Mouse (Mus musculus) brain, embryonic 14.5 days (tissue): ENCODE data around the gene Imp3.

Experiments
- CTCF ChIP-seq: fragments of 200-500 bp; IDR thresholded peaks from 2 replicates; pipeline ENCODE4 v1.5.1; 2012; ENCODE audit warnings: inconsistent platforms, mild to moderate bottlenecking, moderate library complexity, borderline replicate concordance; ENCODE audit not compliant: insufficient read depth, insufficient read length; ENCODE audit errors: extremely low read depth
- POLR2A ChIP-seq: fragments of 200-500 bp; IDR thresholded peaks from 2 replicates; pipeline ENCODE4 v1.6.1; 2012; ENCODE audit warnings: mild to moderate bottlenecking, inconsistent platforms, borderline replicate concordance; ENCODE audit not compliant: poor library complexity, insufficient read depth, insufficient read length, severe bottlenecking; ENCODE audit errors: extremely low read depth

GRCm38 (mm10) chr9:56938374-56938773 is 1.1 kb downstream of the Imp3 start:
- TF ChIP-seq CTCF: no peak
- TF ChIP-seq POLR2A: no peak
